27 mouse cellular contexts compared by ENCODE assay signal in genomic region chr1:25577836-25578235, GRCm38 (mm10).
DNase-seq lines count a peak whose midpoint lies in the region; ATAC-seq lines count a peak whose summit lies in the region.
"Had no signal": no experiment of that assay in that cellular context is flagged by ENCODE, and none has a peak within 500 bp of the region (broad histone marks: within the 10 kb centered on the region; RNA-seq: fewer than 3 reads in every experiment).

No protein-coding gene starts in this region.

- H3K27ac ChIP-seq in heart, embryonic 12.5 days (ENCODE audit: poor library complexity, severe bottlenecking) = no peak overlapping the region
- no peak overlapping the region for H3K27ac ChIP-seq in kidney, embryonic 14.5 days (ENCODE audit: low read depth, low read length)
- H3K27ac ChIP-seq: forebrain, embryonic 12.5 days; hindbrain, embryonic 14.5 days; liver, embryonic 14.5 days; neural tube, embryonic 15.5 days; stomach, embryonic 15.5 days had no signal

- 0 out of 2 replicates have a peak, but pooled peaks have one; percentile 69 for ATAC-seq in cerebellum, adult (ENCODE audit: insufficient number of reproducible peaks, low FRiP score, low TSS enrichment)
- ATAC-seq in heart, embryonic 12.5 days (ENCODE audit: insufficient number of reproducible peaks, low FRiP score) = no peak
- 0 out of 2 replicates have a peak, but pooled peaks have one; percentile 35 for ATAC-seq in kidney, embryonic 14.5 days (ENCODE audit: low FRiP score, low TSS enrichment)
- ATAC-seq: intestine, postnatal 0 days had no signal

- no peak for DNase-seq in cerebellum, postnatal 4 days (ENCODE audit: low spot score in 2 of 2)
- peak; percentile 8 for DNase-seq in heart, adult 11 months
- DNase-seq in kidney, postnatal 25 days = peak; percentile 16 to 40
- DNase-seq in urinary bladder, postnatal 36 days (ENCODE audit: low spot score in 2 of 2) = no peak
- DNase-seq in lung, postnatal 14 days = no peak
- DNase-seq: adrenal gland, adult 8-10 months; gastrocnemius, postnatal 25 days; heart, adult 18-20 months; layer of hippocampus, postnatal 36 days; left cerebral cortex, postnatal 4 days; lung, adult 2 months; lung, postnatal 10 days; midbrain, embryonic 14.5 days; retina, postnatal 1 day; right cerebral cortex, postnatal 14 days had no signal

- no peak overlapping the region for H3K4me2 ChIP-seq in heart, embryonic 12.5 days
- no peak overlapping the region for H3K4me2 ChIP-seq in kidney, embryonic 14.5 days (replicated peaks; ENCODE audit: low read depth, low read length)
- H3K4me2 ChIP-seq: forebrain, embryonic 12.5 days; heart, embryonic 11.5 days; hindbrain, embryonic 14.5 days; neural tube, embryonic 15.5 days; stomach, embryonic 15.5 days had no signal

- no peak overlapping the region for H3K9ac ChIP-seq in heart, embryonic 12.5 days
- H3K9ac ChIP-seq in kidney, embryonic 14.5 days (ENCODE audit: low read depth, low read length) = no peak overlapping the region
- H3K9ac ChIP-seq: forebrain, embryonic 12.5 days; hindbrain, embryonic 14.5 days; liver, embryonic 14.5 days; neural tube, embryonic 15.5 days; stomach, embryonic 15.5 days had no signal

- H3K27me3 ChIP-seq in heart, embryonic 12.5 days (replicated peaks) = no peaks in the 10 kb centered on the region
- H3K27me3 ChIP-seq in kidney, embryonic 14.5 days (ENCODE audit: control insufficient read depth, insufficient read depth, low read length) = no peaks in the 10 kb centered on the region
- H3K27me3 ChIP-seq: forebrain, embryonic 12.5 days; neural tube, embryonic 15.5 days; stomach, embryonic 15.5 days had no signal

- no peaks in the 10 kb centered on the region for H3K4me1 ChIP-seq in heart, embryonic 12.5 days (replicated peaks)
- H3K4me1 ChIP-seq in kidney, embryonic 14.5 days (ENCODE audit: control insufficient read depth, insufficient read depth, low read length) = no peaks in the 10 kb centered on the region
- H3K4me1 ChIP-seq: forebrain, embryonic 12.5 days; neural tube, embryonic 15.5 days; stomach, embryonic 15.5 days had no signal

- WGBS in heart, embryonic 12.5 days = 74% methylated on average over 4 of the region's 4 CpGs
- WGBS in kidney, embryonic 14.5 days = 52% methylated on average over 4 of the region's 4 CpGs

- no peaks in the 10 kb centered on the region for H3K36me3 ChIP-seq in heart, embryonic 12.5 days
- no peaks in the 10 kb centered on the region for H3K36me3 ChIP-seq in kidney, embryonic 14.5 days (ENCODE audit: control insufficient read depth, insufficient read depth, low read length)
- H3K36me3 ChIP-seq: forebrain, embryonic 12.5 days; G1E; neural tube, embryonic 15.5 days; stomach, embryonic 15.5 days had no signal

- no peak overlapping the region for H3K4me3 ChIP-seq in heart, embryonic 12.5 days
- no peak overlapping the region for H3K4me3 ChIP-seq in kidney, embryonic 14.5 days (ENCODE audit: low read length)
- H3K4me3 ChIP-seq: erythroblast, embryonic 14.5 days; forebrain, embryonic 12.5 days; neural tube, embryonic 15.5 days; stomach, embryonic 15.5 days had no signal

- H3K9me3 ChIP-seq in heart, embryonic 12.5 days (replicated peaks) = no peaks in the 10 kb centered on the region
- no peaks in the 10 kb centered on the region for H3K9me3 ChIP-seq in kidney, embryonic 14.5 days (ENCODE audit: control insufficient read depth, low read length)
- H3K9me3 ChIP-seq: forebrain, embryonic 12.5 days; neural tube, embryonic 15.5 days; stomach, embryonic 15.5 days had no signal

Comparison
In these comparisons a context has a peak if more than half of its experiments do, and no peak if none do; other contexts are left out.
1. DNase-seq: peak in heart, adult 11 months (single experiment) and kidney, postnatal 25 days (2 of 2); none in cerebellum, postnatal 4 days (0 of 2), urinary bladder, postnatal 36 days (0 of 2) and lung, postnatal 14 days (single experiment).